Mouse (Mus musculus): ENCODE data around the gene Rpa1. TPM values are rescaled to one million over a fixed set of nuclear protein-coding genes. Genes with fewer than 3 reads are reported as not detected.
"Not testable (repeated sequence)": the region's sequence is repeated elsewhere in the genome, so short reads cannot be mapped to it uniquely, and the experiment has no call there.

Gene Rpa1
- total RNA-seq (2021), result 10 to 100 TPM; 60.0 to 72.0 TPM
- long read RNA-seq, experiment 1, full-length matches to known transcripts, result 47 of 84 reads
- long read RNA-seq, experiment 1, partial matches to known transcripts, result 33 of 84 reads
- long read RNA-seq, experiment 1, other reads (novel, unspliced or antisense), result 4 of 84 reads
- long read RNA-seq, experiment 2, full-length matches to known transcripts, result 44 of 51 reads
- long read RNA-seq, experiment 2, partial matches to known transcripts, result 5 of 51 reads
- long read RNA-seq, experiment 2, other reads (novel, unspliced or antisense), result 2 of 51 reads

GRCm38 (mm10) chr11:75348199-75348889, at the start of gene Rpa1, which contains the start of gene Smyd4:
Gene Rpa1 (minus strand): TSS chr11:75348324.
Gene Smyd4 (plus strand): TSS chr11:75348433.
- DNase-seq, result peak; percentile 96

DNA sequence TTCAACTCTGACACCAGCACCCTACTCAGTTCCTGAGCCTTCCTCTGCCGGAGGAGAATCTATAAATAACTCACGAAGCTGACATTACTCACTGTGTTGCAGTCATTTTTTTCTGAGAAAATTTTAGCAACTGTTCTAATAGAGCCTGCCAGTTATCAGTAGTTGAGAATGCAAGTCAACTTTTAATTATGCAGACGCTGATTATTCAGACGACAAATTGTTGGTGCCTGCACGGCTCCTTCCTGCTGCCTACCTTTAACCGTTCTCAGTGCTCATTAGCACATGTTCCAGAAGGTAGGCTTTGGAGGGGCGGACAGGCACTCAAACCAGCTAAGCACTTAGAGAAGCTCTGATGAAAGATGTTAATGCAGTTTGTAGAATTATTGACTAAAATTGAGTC, 49.3 kb upstream of the Rpa1 start:
- no peak for DNase-seq

- DNase-seq, result no peak
Observed at GRCm38 (mm10) chr11:75395611-75396010, 47.5 kb upstream of the Rpa1 start.

DNA sequence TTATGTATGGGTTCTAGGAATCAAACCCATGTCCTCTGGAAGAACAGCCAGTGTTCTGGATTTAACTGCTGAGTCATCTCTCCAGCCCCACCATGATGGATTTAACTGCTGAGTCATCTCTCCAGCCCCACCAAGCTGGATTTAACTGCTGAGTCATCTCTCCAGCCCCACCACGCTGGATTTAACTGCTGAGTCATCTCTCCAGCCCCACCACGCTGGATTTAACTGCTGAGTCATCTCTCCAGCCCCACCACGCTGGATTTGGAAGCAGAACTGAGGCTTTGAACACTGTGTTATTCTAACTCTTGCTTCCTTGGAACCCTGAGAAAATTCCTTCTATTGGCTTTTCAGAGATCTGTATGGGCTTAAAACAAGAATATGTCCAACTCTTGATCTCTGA, 35.4 kb upstream of the Rpa1 start:
- DNase-seq, result not testable (repeated sequence)

DNA sequence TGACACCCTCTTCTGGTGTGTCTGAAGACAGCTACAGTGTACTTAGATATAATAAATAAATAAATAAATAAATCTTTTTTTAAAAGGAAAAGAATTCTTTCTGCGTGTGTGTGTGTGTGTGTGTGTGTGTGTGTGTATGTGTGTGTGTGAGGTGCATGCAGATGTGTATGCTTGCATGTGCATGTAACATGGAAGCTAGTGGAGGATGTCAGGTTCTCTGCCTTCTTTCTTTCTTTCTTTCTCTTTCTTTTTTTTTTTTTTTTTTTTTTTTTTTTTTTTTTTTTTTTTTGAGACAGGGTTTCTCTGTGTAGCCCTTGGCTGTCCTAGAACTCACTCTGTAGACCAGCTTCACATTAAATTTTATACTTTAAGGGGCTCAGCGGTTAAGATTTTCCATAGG, 30.7 kb upstream of the Rpa1 start:
- not testable (repeated sequence) for DNase-seq

DNA sequence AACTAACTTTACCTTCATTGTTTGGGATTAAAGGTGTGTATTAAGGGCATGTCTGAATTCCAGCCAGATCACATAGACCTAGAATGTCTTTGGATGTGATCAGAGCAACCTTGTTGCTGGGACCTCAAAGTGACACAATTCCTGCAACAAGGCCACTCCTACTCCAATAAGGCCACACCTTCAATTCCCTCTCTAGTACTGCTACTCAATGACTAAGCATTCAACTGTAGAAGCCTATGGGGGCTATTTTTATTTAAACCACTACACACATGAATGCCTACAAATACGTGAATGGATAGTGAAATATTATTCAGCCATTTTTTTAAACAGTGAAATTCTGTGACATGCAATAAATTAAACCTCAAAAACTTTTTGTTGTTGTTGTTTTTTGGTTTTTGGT, 29.0 kb upstream of the Rpa1 start:
- no peak for DNase-seq

DNA sequence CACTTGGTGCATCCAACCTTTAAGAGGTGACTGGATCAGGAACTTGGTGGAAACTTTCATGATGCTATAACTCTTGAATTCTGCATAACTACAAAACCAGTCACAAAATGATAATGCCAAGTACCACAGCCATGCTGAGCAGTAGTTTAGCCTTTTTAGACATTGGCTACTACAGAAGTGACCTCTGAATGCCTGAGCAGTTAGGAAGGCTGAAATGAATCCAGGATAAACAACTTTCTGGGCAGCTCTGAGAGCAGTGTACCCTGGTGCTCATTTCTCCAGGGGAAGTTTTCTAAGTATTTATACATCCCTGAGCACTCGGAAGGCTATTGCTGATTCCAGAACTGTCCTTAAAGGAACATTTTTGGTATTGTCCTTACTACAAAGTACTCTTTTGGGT, 7.4 kb upstream of the Rpa1 start:
- no peak for DNase-seq

DNA sequence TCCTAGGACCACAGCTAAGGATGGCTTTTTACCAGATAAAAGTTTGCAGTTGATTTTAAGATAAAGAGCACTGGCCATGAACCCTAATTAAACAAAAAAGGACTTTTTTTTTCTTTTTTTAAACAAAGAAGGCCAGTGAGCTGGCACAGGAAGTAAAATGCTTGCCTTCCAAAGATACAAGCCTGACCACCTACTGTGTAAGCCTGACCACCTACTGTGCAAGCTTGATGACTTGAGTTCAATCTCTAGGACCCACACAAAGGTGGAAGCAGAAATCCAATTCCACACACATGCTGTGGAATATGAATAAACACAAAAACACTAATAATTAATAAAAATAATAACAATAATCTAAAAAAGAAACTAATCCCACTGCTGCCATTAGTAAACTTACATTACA, 3.1 kb upstream of the Rpa1 start:
- DNase-seq, result no peak

- DNase-seq, result no peak
Observed at GRCm38 (mm10) chr11:75348890-75349261, 752 bp upstream of the Rpa1 start.

DNA sequence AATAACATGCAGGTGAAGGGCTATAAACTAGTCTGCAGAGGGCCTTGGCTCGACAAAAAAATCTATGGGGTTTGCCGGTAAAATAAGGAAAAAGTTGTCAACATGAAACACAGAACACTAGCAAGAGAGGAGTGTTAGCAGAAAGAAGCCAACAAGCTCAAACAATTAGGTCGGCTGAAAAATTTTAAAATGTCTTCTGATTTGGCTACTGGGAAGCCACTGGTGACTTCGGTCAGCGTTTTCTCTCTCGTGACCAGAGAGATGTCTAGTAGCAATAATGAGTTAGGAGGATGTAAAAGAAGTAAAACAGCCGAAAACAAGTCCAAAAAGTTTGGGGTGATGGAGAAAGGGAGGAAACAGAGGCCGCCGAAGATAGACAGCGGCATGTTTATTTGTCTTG, 528 bp downstream of the Rpa1 start:
- no peak for DNase-seq

DNA sequence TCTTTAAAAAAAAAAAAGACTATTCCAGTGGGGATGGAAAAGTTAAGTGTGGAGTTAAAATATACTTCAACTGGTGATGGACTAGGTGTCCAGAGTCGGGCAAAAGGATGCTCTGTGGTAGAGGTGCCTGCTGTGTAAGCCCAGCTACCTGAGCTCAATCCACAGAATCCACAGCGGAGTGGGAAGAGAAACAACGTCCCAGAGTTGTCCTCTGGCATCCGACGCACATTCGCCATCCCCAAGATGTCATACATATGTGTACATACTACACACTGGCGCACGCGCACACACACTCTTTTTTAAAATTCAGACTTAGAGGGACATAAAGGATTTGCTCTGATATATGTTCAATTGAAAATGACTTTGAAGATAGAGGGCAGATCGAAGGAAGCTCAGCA, 937 bp downstream of the Rpa1 start:
- no peak for DNase-seq

- DNase-seq, result no peak
Observed at GRCm38 (mm10) chr11:75346556-75347187, 1.5 kb downstream of the Rpa1 start.

- no peak for DNase-seq
Observed at GRCm38 (mm10) chr11:75344716-75345115, 3.4 kb downstream of the Rpa1 start.

- DNase-seq, result no peak
Observed at GRCm38 (mm10) chr11:75344163-75344562, 4.0 kb downstream of the Rpa1 start.

- no peak for DNase-seq
Observed at GRCm38 (mm10) chr11:75343096-75343495, 5.0 kb downstream of the Rpa1 start.

DNA sequence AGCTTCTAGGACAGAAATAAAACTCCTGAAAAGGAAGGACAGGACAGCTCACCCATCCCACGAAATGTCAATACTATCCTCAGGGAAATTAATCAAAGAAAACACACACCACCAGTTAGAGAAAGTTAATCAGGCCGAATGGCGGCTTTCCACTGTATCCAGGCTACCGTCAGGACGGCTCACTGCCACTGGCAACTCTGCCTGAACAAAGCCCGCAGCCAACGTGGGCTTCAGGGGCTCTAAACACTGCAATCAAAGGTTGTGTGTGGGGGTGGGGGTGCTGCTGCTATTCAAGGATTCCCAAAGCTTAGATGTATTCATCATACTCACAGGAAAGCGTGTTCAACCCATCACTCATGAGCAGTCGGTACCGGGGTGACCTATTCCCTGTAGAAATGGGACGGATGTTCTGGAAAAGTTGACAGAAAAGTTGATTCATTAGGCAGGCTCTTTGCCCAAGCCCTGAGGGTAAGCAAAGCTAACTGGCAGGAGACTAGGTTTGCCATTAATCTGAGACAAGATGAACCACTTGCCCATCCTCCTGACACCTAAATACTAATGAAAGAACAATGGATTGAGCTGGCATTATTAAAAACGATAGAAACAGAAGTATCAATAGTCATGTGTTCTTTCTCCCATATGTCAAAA, 7.3 kb downstream of the Rpa1 start:
- no peak for DNase-seq

GRCm38 (mm10) chr11:75340076-75340475, 8.0 kb downstream of the Rpa1 start:
- no peak for DNase-seq

DNA sequence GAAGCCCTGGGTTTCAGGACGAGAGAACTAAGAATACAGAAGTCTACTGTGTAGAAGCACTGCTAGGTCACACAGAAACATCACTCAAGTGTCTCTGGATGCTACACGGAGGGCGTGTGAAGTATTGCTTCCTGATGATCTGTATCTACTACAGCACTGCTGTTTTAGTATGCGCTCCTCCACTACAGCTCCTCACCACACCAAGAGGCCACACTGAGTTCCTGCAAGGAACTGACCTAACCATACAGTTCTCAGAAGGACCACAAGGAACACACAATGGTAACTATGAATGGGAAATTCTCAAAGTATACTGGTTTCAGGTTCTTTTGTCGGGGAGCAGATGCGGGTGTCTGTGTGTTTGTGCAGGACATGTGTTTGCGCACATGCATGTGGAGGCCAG, 10.9 kb downstream of the Rpa1 start:
- DNase-seq, result no peak

- no peak for DNase-seq
Observed at GRCm38 (mm10) chr11:75336676-75337075, 11.4 kb downstream of the Rpa1 start.

DNA sequence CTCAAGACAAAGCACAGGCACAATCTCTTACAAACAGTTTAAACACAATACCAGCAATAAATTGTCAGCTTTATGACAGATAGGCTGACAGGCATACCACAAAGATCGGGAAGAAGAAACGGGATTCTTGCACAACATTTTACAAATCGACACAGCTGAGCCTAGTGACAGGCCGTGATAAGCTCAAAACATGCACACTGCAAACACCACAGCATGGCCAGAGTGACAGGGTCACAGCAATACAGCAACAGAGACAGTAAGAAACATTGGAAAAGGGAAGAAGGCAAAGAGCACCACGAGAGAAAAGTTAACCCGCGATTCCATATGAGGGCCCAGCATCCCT, 22.2 kb downstream of the Rpa1 start:
- no peak for DNase-seq

DNA sequence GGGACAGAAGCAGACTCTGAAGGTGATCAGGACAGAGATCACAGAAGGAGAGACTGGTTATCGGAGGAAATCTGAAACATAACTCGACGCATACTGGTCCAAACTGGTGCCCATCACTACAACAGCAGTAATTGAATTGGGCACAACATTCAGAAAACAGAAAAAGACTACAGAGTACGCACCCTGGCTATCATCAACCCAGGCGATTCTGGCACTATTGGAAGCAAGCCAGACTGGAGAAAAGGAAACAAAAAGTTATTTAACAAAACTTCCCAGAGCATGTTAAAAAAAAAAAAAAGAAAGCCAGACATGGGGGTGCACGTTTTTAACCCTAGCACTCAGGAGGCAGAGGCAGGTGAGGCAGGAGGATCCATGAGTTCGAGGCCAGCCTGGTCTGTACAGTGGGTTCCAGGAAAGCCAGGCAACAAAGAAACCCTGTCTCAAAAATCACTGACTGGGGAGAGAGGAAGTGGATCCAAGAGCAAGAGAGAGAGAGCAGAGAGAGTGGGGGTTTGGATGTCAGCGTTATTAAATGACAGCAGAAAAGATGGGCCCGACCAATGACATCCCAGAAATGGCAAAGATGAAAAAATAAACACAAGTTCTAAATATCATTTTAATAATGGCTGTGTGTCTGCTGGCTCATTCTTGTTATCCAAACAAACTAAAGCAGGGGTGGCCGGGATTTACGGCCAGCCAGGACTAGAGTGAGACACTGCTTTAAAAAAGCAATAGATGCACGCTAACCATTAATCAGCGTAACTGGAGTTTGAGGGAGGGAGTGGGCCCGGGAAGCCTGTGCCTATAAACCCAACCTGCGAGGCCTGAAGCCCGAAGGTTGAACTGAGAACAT, 22.8 kb downstream of the Rpa1 start:
- DNase-seq, result no peak

DNA sequence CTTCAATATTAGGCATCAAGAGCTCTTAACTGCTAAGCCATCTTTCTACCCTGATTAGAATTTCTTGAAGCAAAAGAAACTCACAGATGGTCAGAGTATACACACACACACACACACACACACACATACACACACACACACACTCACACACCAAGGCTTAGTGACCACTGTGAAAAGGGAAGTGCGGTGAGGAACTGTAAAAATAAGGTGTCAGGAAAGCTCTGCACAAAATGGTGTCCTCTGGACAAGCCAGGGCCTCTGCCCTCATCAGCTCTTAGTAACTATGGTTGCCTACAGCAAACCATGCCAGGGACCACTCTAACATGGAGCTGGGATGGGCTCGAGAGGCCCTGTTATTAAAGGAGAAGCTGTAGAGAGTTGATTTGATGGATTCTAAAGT, 23.7 kb downstream of the Rpa1 start:
- DNase-seq, result no peak
